Comparison of ENCODE assay signal across 9 mouse cellular contexts in genomic region chr14:22813389-22813788, GRCm38 (mm10).
DNase-seq lines count a peak whose midpoint lies in the region; ATAC-seq and TF ChIP-seq lines count a peak whose summit lies in the region.
"Had no signal": no experiment of that assay in that cellular context is flagged by ENCODE, and none has a peak within 500 bp of the region (broad histone marks: within the 10 kb centered on the region; RNA-seq: fewer than 3 reads in every experiment).

No protein-coding gene starts in this region.

- 0 out of 2 replicates have a peak overlapping the region, but pooled peaks have one; percentile 12 for H3K4me2 ChIP-seq in hindbrain, embryonic 11.5 days (replicated peaks; ENCODE audit: low read depth, low read length)
- H3K4me2 ChIP-seq in hindbrain, postnatal 0 days (ENCODE audit: low read depth, low read length): no peak overlapping the region
- peak overlapping the region; percentile 24; the same call in 1 of the 2 replicates for H3K4me2 ChIP-seq in intestine, embryonic 16.5 days (ENCODE audit: low read depth, low read length)

- H3K27ac ChIP-seq in hindbrain, embryonic 11.5 days (ENCODE audit: low read depth, low read length): no peak overlapping the region
- H3K27ac ChIP-seq in hindbrain, postnatal 0 days: no peak overlapping the region
- peak overlapping the region; percentile 52 for H3K27ac ChIP-seq in intestine, embryonic 16.5 days (ENCODE audit: low read length)
- no peak overlapping the region for H3K27ac ChIP-seq in left cerebral cortex, adult 2 months

- peaks cover 3% of the 10 kb centered on the region; the same call in 1 of the 2 replicates for H3K27me3 ChIP-seq in hindbrain, embryonic 11.5 days (ENCODE audit: control insufficient read depth, insufficient read depth, low read length)
- no peaks in the 10 kb centered on the region for H3K27me3 ChIP-seq in hindbrain, postnatal 0 days (ENCODE audit: insufficient read depth, low read length)
- no peaks in the 10 kb centered on the region for H3K27me3 ChIP-seq in intestine, embryonic 16.5 days (replicated peaks; ENCODE audit: control insufficient read depth, insufficient read depth, low read length)

- H3K4me1 ChIP-seq in hindbrain, embryonic 11.5 days (replicated peaks; ENCODE audit: control insufficient read depth, insufficient read depth, low read length): peaks cover 2% of the 10 kb centered on the region; the same call in 1 of the 2 replicates
- H3K4me1 ChIP-seq in hindbrain, postnatal 0 days (ENCODE audit: insufficient read depth, low read length): 0 out of 2 replicates have a peak, but pooled peaks cover 4% of the 10 kb centered on the region
- H3K4me1 ChIP-seq in intestine, embryonic 16.5 days (ENCODE audit: control insufficient read depth, insufficient read depth, low read length): peaks cover 27% of the 10 kb centered on the region

- intact Hi-C loops in left cerebral cortex, adult 2 months (cut with DNase I): loop anchor here (10.0 kb wide), 1 partner anchor 591 kb away; no protein-coding TSS in a partner anchor

- no peak for ATAC-seq in hindbrain, embryonic 11.5 days (ENCODE audit: low FRiP score)
- ATAC-seq in hindbrain, postnatal 0 days: no peak
- ATAC-seq in intestine, embryonic 16.5 days: no peak

- H3K4me3 ChIP-seq in hindbrain, embryonic 11.5 days (ENCODE audit: low read depth, low read length): no peak overlapping the region
- no peak overlapping the region for H3K4me3 ChIP-seq in hindbrain, postnatal 0 days (ENCODE audit: low read length)
- no peak overlapping the region for H3K4me3 ChIP-seq in intestine, embryonic 16.5 days (ENCODE audit: low read length)
- H3K4me3 ChIP-seq in left cerebral cortex, adult 2 months: no peak overlapping the region

- no peak for TF ChIP-seq CTCF in hindbrain, postnatal 0 days (IDR thresholded peaks at IDR 0.05; ENCODE audit: low read depth)
- no peak for TF ChIP-seq CTCF in left cerebral cortex, adult 2 months (IDR thresholded peaks at IDR 0.05)

- H3K36me3 ChIP-seq in hindbrain, embryonic 11.5 days (ENCODE audit: control insufficient read depth, insufficient read depth, low read length): no peaks in the 10 kb centered on the region
- H3K36me3 ChIP-seq in hindbrain, postnatal 0 days (ENCODE audit: insufficient read depth, low read length): no peaks in the 10 kb centered on the region
- H3K36me3 ChIP-seq in intestine, embryonic 16.5 days (ENCODE audit: control insufficient read depth, insufficient read depth, low read length): no peaks in the 10 kb centered on the region

- H3K9me3 ChIP-seq in hindbrain, embryonic 11.5 days (ENCODE audit: control insufficient read depth, low read length): no peaks in the 10 kb centered on the region
- H3K9me3 ChIP-seq in hindbrain, postnatal 0 days (ENCODE audit: low read length): no peaks in the 10 kb centered on the region
- H3K9me3 ChIP-seq in intestine, embryonic 16.5 days (ENCODE audit: control insufficient read depth, low read length): no peaks in the 10 kb centered on the region

- 6% methylated on average over 7 of the region's 7 CpGs for WGBS in hindbrain, embryonic 11.5 days
- WGBS in hindbrain, postnatal 0 days: 26% methylated on average over 7 of the region's 7 CpGs
- WGBS in intestine, embryonic 16.5 days: 32% methylated on average over 7 of the region's 7 CpGs

- no peak overlapping the region for H3K9ac ChIP-seq in hindbrain, embryonic 11.5 days (ENCODE audit: low read depth, low read length)
- no peak overlapping the region for H3K9ac ChIP-seq in hindbrain, postnatal 0 days (replicated peaks; ENCODE audit: low read length)
- no peak overlapping the region for H3K9ac ChIP-seq in intestine, embryonic 16.5 days (ENCODE audit: low read depth, low read length)

- DNase-seq in hindbrain, embryonic 11.5 days (ENCODE audit: low spot score): peak; percentile 53
- DNase-seq in hindbrain, postnatal 0 days (ENCODE audit: low spot score): no peak
- DNase-seq in embryo, embryonic 10 days (ENCODE audit: low spot score): peak; percentile 82
- DNase-seq in mesoderm, embryonic 11.5 days (ENCODE audit: low read depth, low spot score): peak; percentile 72
- no peak for DNase-seq in left cerebral cortex, adult 2 months (ENCODE audit: extremely low spot score in 1 of 2, low spot score in 2 of 2)
- DNase-seq in T-cell, adult 2 months (ENCODE audit: low spot score): no peak
- no peak for DNase-seq in spleen, postnatal 4 days (ENCODE audit: low spot score in 2 of 2)
- DNase-seq: cerebellum, adult 11 months had no signal

Comparison
In these comparisons a context has a peak if more than half of its experiments do, and no peak if none do; other contexts are left out.
1. DNase-seq: peak in hindbrain, embryonic 11.5 days (single experiment), embryo, embryonic 10 days (single experiment) and mesoderm, embryonic 11.5 days (single experiment); none in hindbrain, postnatal 0 days (single experiment), left cerebral cortex, adult 2 months (0 of 2), T-cell, adult 2 months (single experiment) and spleen, postnatal 4 days (0 of 2).